Mouse (Mus musculus) fat pad, adult 2 months (tissue): ENCODE measurements around the gene Ptges.

Source experiments
- DNase-seq: peaks from one replicate; pipeline ENCODE4 v3.0.0-alpha.2; 2011; ENCODE audit warnings: low read depth, low spot score; ENCODE audit errors: extremely low read depth

Gene Ptges

GRCm38 (mm10) chr2:30901646-30902160 lies 28.0 kb downstream of the Ptges start:
- DNase-seq: no peak

- DNase-seq: no peak
These were observed 30.1 kb downstream of the Ptges start for GRCm38 (mm10) chr2:30899397-30900069.

GRCm38 (mm10) chr2:30897291-30897690 lies 32.4 kb downstream of the Ptges start:
- DNase-seq: no peak

- DNase-seq: no peak
These were observed 35.7 kb downstream of the Ptges start for GRCm38 (mm10) chr2:30893946-30894345.

GRCm38 (mm10) chr2:30893399-30893798 lies 36.3 kb downstream of the Ptges start:
- no peak for DNase-seq

GRCm38 (mm10) chr2:30891002-30891401 lies 38.7 kb downstream of the Ptges start:
- DNase-seq: no peak

GRCm38 (mm10) chr2:30885453-30886163 lies 44.1 kb downstream of the Ptges start:
- peak; percentile 26 for DNase-seq

GRCm38 (mm10) chr2:30884852-30885373 lies 44.8 kb downstream of the Ptges start:
- no peak for DNase-seq

GRCm38 (mm10) chr2:30881215-30881614 lies 48.4 kb downstream of the Ptges start:
- no peak for DNase-seq

- DNase-seq: no peak
These were observed 50.2 kb downstream of the Ptges start for GRCm38 (mm10) chr2:30879481-30879880.

- no peak for DNase-seq
These were observed 53.8 kb downstream of the Ptges start for GRCm38 (mm10) chr2:30875621-30876432.

GRCm38 (mm10) chr2:30875096-30875495 lies 54.6 kb downstream of the Ptges start:
- no peak for DNase-seq

GRCm38 (mm10) chr2:30874445-30874844 lies 55.2 kb downstream of the Ptges start:
- DNase-seq: no peak

GRCm38 (mm10) chr2:30872669-30873068 lies 57.0 kb downstream of the Ptges start:
- no peak for DNase-seq

GRCm38 (mm10) chr2:30870863-30871262 lies 58.8 kb downstream of the Ptges start:
- no peak for DNase-seq

- DNase-seq: no peak
These were observed 64.2 kb downstream of the Ptges start for GRCm38 (mm10) chr2:30865426-30865825.

GRCm38 (mm10) chr2:30864968-30865381 lies 64.7 kb downstream of the Ptges start:
- no peak for DNase-seq

GRCm38 (mm10) chr2:30863574-30863973 lies 66.1 kb downstream of the Ptges start:
- DNase-seq: no peak

GRCm38 (mm10) chr2:30862081-30862480 lies 67.6 kb downstream of the Ptges start:
- DNase-seq: no peak

GRCm38 (mm10) chr2:30859782-30860181 lies 69.9 kb downstream of the Ptges start:
- no peak for DNase-seq

GRCm38 (mm10) chr2:30857076-30857475 lies 72.6 kb downstream of the Ptges start:
- DNase-seq: no peak
